ENCODE assay signal across 1 mouse cellular context in the genomic region with DNA sequence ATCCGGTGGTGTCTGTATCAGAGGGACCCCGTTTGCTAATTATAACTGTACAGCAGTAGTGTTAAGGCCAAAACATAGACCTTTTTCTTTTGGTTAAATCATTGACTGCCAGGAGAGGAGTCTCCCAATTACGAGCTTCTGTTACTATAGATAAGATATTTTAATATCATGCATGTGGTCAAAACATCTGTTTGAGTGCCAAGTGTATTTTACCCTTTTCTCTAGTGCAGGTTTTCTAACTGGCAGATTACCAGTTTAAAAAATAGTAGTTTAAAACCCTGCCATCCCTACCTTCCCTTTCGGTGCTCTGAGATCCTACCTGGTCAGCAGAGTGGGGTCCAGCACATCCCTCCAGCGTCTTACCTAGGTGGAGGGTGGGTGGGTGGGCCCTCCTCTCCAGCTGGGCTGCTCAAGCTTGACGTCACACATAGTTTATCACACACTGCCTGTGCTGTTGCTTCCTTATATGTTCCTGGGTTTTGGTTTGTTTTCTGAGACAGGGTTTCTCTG.
TF ChIP-seq lines count a peak whose summit lies in the region.

No protein-coding gene starts in this region.

TF ChIP-seq in MEL, 35 proteins besides CTCF, POLR2A, EP300 and RAD21 (continued from another document):
- TF ChIP-seq TAL1 (IDR thresholded peaks at IDR 0.05; ENCODE audit: low read length) = peak; percentile 89
- TF ChIP-seq ZC3H11A (IDR thresholded peaks at IDR 0.05; ENCODE audit: low read depth, low read length) = no peak
TF ChIP-seq in MEL: peak in this region for 7.
